Mouse (Mus musculus): ENCODE measurements at regions not wholly inside any gene's neighbourhood (a gene's known extent, or its start where the extent isn't known, plus 50 kb on each side); places are given as distances from the start of the nearest gene placed in this dataset.

DNA sequence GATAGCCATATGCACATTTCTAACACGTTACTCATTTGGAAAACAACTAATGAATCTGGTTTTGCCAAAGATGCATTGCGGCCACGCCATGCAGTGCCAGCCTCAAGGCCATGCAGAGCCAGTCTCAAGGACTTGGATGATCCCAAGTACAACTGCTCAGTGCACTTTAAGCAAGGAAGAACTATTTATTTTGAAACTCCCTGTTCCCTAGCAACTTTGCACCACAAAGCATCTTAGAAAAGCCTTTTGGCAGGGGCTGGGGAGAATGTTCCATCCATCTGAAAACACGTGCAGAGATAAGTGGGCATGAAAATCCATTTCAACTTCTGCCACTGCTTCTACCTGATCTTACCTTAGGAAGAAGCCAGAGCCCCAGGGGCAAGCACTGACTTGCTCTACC is 182.1 kb upstream of the Phactr1 start:
- POLR2A ChIA-PET: no interaction called here
- CTCF ChIA-PET: no interaction called here
- DNase-seq (ENCODE audit: low read depth, low spot score): no peak
- H3K27me3 ChIP-seq: no peaks in the 10 kb centered on the region
- in situ Hi-C loops (cut with MboI; ENCODE audit: low pct_unique_long_range_greater_than_20kb): no loop called here
- no peak for TF ChIP-seq CTCF (IDR thresholded peaks at IDR 0.05)
- ATAC-seq: no peak

DNA sequence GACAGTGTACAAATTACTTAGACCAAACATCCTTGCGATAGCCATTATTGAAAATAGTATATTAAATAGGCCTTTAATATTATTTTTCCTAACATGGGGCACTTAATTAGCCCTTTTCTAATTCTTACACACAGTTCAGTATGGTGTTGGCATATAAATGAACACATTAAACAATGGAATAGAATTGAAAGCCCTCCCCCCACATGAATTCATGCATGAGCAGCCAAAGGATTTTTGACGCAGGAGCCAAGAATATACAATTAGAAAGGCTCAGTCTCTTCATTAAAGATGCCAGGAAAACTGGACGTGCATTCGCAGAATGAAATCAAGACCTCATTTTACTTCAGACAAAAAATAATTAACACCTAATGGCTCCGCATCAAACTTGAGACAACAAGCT is 172.9 kb upstream of the Phactr1 start:
- POLR2A ChIA-PET: no interaction called here
- in situ Hi-C loops (cut with MboI; ENCODE audit: low pct_unique_long_range_greater_than_20kb): no loop called here
- no peak for DNase-seq (ENCODE audit: low read depth, low spot score)
- CTCF ChIA-PET: interaction anchor here (0.9 to 1.7 kb wide), 4 partner anchors 20 to 29 kb away, joined by 3 read pairs; no protein-coding TSS in a partner anchor
- H3K27me3 ChIP-seq: no peaks in the 10 kb centered on the region
- no peak for ATAC-seq
- no peak for TF ChIP-seq CTCF (IDR thresholded peaks at IDR 0.05)

DNA sequence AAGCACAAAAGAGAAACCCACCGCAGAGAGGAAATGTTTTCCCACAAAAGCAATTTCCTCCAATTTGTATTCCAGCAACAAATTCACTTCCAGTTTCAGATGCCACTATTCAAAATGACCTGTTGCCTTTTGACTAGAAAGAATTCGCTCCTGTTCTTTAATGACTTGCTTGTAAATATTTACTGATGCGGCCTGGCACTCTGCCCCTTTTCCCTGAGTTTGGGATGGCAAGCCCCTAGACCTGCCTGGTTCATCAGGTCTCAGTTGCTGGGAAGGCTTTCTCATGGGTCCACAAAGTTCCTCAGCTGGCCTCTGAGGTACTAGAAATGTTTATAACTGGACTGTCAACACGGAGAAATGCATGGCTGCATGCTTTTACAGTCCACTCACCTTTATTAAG is 161.7 kb upstream of the Phactr1 start:
- in situ Hi-C loops (cut with MboI; ENCODE audit: low pct_unique_long_range_greater_than_20kb): no loop called here
- ChIA-PET CTCF (no interaction called here), POLR2A (no interaction called here)
- DNase-seq (ENCODE audit: low read depth, low spot score) (no peak), ATAC-seq (no peak)
- no peaks in the 10 kb centered on the region for H3K27me3 ChIP-seq
- no peak for TF ChIP-seq CTCF (IDR thresholded peaks at IDR 0.05)

DNA sequence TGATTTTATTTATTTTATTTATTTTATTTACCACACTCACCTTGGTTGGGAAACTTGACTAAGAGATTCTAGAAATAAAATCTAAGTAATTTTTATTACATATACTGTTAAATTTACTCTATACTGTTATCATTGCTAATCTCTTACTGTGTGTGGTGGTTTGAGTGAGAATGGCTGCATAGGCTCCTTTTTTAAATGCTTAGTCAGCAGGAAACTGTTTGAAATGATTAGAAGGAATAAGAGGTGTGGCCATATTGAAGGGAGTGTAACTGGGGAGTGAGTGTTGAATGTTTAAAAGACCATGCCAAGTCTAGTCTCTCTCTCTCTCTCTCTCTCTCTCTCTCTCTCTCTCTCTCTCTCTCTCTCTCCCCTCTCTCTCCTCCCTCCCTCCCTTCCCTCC is 157.9 kb upstream of the Phactr1 start:
- TF ChIP-seq CTCF (IDR thresholded peaks at IDR 0.05): no peak
- DNase-seq (ENCODE audit: low read depth, low spot score) (no peak), ATAC-seq (no peak)
- CTCF ChIA-PET: no interaction called here
- POLR2A ChIA-PET: no interaction called here
- H3K27me3 ChIP-seq: no peaks in the 10 kb centered on the region
- in situ Hi-C loops (cut with MboI; ENCODE audit: low pct_unique_long_range_greater_than_20kb): no loop called here

DNA sequence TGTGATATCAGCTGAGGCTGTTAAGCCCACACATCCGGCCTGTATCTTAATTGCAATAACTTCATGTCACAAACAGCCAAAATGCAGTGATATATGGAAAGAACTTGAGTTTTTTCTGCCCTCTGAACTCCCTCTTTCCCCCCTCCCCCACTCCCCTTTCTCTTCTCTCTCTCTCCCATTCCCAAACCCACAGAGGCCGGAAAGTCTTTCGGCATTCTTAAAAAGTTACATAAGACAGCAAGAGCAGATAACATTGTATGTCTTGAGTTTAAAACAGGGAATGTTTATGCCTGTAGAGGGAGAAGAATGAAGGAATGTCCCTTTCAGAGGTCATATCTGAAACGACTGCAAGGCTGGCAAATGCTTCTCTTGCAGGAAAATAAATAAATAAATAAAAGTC is 154.3 kb upstream of the Phactr1 start:
- TF ChIP-seq CTCF (IDR thresholded peaks at IDR 0.05): no peak
- in situ Hi-C loops (cut with MboI; ENCODE audit: low pct_unique_long_range_greater_than_20kb): no loop called here
- H3K27me3 ChIP-seq: no peaks in the 10 kb centered on the region
- ChIA-PET POLR2A (interaction anchor here (0.6 to 0.7 kb wide), 3 partner anchors 15 to 151 kb away, joined by 3 to 5 read pairs (median 3); no protein-coding TSS in a partner anchor), CTCF (no interaction called here)
- no peak for ATAC-seq
- DNase-seq (ENCODE audit: low read depth, low spot score): no peak

DNA sequence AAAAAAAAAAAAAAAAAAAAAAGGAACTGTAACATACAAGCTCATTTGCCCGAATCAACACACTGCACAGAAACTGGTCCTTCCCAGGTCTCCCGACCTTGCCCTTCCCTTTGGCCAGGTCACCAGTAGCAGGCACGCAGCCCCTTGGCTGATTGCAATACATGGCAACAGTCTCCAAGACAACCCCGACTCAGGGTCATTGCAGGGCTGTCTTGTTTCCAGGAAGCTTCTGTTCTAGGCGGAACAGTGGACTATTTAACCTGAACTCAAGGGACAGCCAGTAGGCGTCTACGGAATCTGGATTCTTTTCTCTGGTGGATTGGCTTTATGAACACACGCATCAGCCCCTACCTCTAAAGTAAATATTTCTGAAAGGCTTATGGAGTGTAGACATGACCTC is 153.5 kb upstream of the Phactr1 start:
- in situ Hi-C loops (cut with MboI; ENCODE audit: low pct_unique_long_range_greater_than_20kb): no loop called here
- CTCF ChIA-PET: interaction anchor here (1.5 kb wide), 1 partner anchor 19 kb away, joined by 3 read pairs; no protein-coding TSS in a partner anchor
- POLR2A ChIA-PET: no interaction called here
- no peaks in the 10 kb centered on the region for H3K27me3 ChIP-seq
- ATAC-seq (no peak), DNase-seq (ENCODE audit: low read depth, low spot score) (no peak)
- TF ChIP-seq CTCF (IDR thresholded peaks at IDR 0.05): no peak

DNA sequence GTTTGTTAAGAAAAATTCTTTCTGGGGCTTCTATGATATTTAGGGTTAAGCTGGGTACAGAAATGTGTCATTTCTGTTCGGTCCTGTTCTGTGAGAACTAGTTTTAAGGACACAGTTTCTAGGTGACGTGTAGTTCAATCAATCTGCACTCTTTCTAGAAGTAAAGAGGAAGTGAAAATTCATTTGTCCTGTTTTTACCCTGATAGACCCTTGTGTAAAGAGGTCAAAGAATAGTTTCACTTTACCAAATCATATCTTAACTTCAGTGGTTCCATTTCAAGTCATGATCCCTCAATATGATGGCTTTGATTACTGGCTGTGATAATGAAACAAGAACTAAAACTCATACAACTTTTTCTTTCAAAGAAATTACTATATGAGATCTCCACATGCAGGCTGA is 152.3 kb upstream of the Phactr1 start:
- DNase-seq (ENCODE audit: low read depth, low spot score) (no peak), ATAC-seq (no peak)
- ChIA-PET POLR2A (no interaction called here), CTCF (interaction anchor here (1.5 kb wide), 1 partner anchor 21 kb away, joined by 3 read pairs; no protein-coding TSS in a partner anchor)
- no peaks in the 10 kb centered on the region for H3K27me3 ChIP-seq
- TF ChIP-seq CTCF (IDR thresholded peaks at IDR 0.05): no peak
- in situ Hi-C loops (cut with MboI; ENCODE audit: low pct_unique_long_range_greater_than_20kb): no loop called here

DNA sequence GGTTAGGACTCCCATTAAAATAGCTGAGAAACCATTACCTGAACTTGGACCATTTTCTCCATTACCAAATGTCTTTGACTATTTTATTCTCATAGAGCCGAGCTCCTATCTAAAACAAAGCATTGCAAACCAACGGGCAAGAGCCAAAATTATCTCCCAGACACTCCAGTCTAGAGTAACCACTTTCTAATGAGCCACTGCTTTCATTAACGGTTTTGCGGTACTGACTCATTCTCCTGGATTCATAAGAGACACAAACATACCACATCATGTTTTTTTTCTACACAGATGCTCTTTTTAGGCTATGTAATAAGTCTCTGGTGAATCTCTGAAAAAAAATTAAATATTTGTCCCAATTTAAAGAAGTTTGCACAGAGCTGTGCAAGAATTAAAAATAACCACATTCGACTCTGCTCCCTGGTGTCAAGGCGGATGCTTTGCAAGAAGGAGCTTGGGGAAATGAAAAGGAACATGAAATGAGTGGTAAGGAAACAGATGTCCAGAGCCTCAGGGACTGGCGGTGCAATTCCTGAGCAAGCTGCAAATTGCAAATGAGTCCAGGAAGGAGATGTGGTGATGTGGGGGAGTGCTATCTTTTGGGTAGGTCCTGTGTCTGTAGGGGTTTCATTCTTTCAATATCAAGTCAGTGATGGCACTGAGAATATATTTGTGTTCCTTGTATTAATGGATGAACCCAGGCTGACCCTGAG is 143.8 kb upstream of the Phactr1 start:
- CTCF ChIA-PET: interaction anchor here (0.9 to 1.4 kb wide), 4 partner anchors 13 to 77 kb away, joined by 3 to 4 read pairs (median 3); no protein-coding TSS in a partner anchor
- no peak for ATAC-seq
- in situ Hi-C loops (cut with MboI; ENCODE audit: low pct_unique_long_range_greater_than_20kb): no loop called here
- no peak for TF ChIP-seq CTCF (IDR thresholded peaks at IDR 0.05)
- H3K27me3 ChIP-seq: no peaks in the 10 kb centered on the region
- no peak for DNase-seq (ENCODE audit: low read depth, low spot score)
- POLR2A ChIA-PET: no interaction called here

DNA sequence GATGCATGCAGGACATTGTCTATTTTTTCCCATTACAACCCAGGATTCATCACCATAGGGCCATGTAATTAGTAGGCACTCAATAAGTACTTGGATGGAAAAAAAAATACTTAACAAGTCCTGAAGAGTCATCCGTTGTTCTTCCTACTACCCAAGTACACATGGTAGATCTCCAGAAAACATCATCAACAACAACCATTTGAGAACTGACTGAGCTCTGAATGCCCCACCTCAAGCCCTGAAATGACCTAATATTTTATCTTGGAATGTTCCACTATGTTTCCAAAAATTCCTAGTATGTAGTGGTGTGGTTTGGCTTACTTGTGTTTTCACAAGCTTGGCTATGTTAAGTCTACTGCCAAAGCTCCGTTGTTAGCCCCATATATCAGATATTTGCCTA is 142.4 kb upstream of the Phactr1 start:
- ChIA-PET CTCF (interaction anchor here (0.9 to 1.4 kb wide), 2 partner anchors 17 to 61 kb away, joined by 3 read pairs; no protein-coding TSS in a partner anchor), POLR2A (no interaction called here)
- in situ Hi-C loops (cut with MboI; ENCODE audit: low pct_unique_long_range_greater_than_20kb): no loop called here
- no peak for ATAC-seq
- no peaks in the 10 kb centered on the region for H3K27me3 ChIP-seq
- DNase-seq (ENCODE audit: low read depth, low spot score): no peak
- no peak for TF ChIP-seq CTCF (IDR thresholded peaks at IDR 0.05)

DNA sequence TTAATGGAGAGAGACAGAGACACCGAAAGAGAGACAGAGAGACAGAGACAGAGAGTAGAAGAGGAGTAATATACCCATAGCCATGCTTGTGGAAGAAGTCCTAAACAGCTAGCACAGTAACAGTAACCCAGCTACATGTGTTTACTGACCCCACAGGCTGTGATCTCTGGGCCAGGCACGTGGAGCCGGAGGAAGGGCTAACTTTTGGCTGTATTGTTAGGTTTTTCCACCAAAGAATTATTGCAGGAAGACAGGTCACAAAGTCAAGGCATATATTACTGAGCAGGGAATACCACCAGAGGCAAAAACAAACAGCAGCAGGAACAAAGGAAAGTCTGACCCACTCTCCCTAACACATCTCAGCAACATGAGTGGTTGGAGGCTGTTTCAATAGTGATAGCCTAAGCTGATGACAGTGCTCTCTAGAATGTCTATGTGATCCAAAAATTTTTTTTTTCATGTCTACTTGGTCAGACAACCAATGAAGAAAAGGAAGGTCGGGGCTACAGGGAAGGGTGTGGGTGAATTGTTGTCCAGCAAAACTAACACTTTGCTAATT is 135.8 kb upstream of the Phactr1 start:
- ChIA-PET CTCF (no interaction called here), POLR2A (interaction anchor here (0.7 kb wide), 1 partner anchor 30 kb away, joined by 4 read pairs; no protein-coding TSS in a partner anchor)
- H3K27me3 ChIP-seq: no peaks in the 10 kb centered on the region
- ATAC-seq: no peak
- TF ChIP-seq CTCF (IDR thresholded peaks at IDR 0.05): no peak
- in situ Hi-C loops (cut with MboI; ENCODE audit: low pct_unique_long_range_greater_than_20kb): no loop called here
- DNase-seq (ENCODE audit: low read depth, low spot score): no peak

DNA sequence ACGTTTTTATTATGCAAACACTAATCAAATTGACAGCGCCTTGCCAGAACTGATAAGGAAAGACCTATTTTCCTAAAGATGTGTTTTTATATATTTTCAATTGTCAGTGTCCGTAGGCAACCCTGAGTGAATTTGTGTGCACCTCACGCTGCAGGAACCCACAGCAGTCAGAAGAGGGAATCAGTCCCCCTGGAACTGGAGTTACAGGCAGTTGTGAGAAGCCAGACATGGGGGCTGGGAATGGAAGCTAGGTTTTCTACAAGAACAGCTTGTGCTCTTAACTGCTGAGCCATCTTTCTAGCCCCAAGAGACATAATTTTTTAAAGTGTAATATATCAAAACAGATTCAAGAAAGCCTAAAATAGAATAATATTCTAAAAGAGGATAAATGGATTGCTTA is 134.0 kb upstream of the Phactr1 start:
- no peak for ATAC-seq
- CTCF ChIA-PET: no interaction called here

More for the DNA sequence above, 134.0 kb upstream of the Phactr1 start:
- DNase-seq (ENCODE audit: low read depth, low spot score): no peak
- POLR2A ChIA-PET: no interaction called here
- peak; percentile 8 for TF ChIP-seq CTCF (IDR thresholded peaks at IDR 0.05)
- no peaks in the 10 kb centered on the region for H3K27me3 ChIP-seq
- in situ Hi-C loops (cut with MboI; ENCODE audit: low pct_unique_long_range_greater_than_20kb): no loop called here
